Mouse (Mus musculus): ENCODE data around the gene Gm45713. TPM values are rescaled to one million over a fixed set of nuclear protein-coding genes. Genes with fewer than 3 reads are reported as not detected.
A peak's percentile ranks its signal among the peaks of the same experiment; 100 is the strongest.

The Gm45713 gene
- total RNA-seq, 1 experiment = 0.36 TPM

DNA sequence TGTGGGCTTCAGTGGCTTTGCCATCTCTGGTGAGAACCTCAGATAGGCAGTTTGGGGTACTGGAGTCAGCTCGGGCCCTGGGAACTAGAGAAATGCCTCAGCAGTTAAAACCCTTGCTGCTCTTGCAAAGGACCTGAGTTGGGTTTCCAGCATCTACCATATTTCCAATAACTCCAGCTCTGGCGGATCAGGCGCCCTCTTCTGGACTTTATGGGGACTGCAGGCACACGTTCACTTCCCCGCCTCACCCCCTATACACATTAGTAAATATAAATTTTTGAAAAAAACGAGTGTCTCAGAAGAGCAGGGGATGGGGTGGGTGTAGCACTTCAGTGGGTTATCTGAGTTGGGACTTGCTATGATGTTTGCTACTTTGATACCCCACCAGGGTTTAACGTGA, 36.9 kb upstream of the Gm45713 start:
- no peak overlapping the region for H3K9ac ChIP-seq (ENCODE audit: insufficient read depth, low read depth, low read length, poor library complexity, severe bottlenecking)
- TF ChIP-seq MAFK (IDR thresholded peaks at IDR 0.05; ENCODE audit: insufficient read depth, low read depth, low read length) (no peak), CHD2 (IDR thresholded peaks at IDR 0.05; ENCODE audit: low read depth, low read length) (no peak), HCFC1 (IDR thresholded peaks at IDR 0.05; ENCODE audit: borderline replicate concordance, insufficient read depth, low read length) (no peak), ZNF384 (IDR thresholded peaks at IDR 0.05; ENCODE audit: low read depth, low read length) (no peak)

DNA sequence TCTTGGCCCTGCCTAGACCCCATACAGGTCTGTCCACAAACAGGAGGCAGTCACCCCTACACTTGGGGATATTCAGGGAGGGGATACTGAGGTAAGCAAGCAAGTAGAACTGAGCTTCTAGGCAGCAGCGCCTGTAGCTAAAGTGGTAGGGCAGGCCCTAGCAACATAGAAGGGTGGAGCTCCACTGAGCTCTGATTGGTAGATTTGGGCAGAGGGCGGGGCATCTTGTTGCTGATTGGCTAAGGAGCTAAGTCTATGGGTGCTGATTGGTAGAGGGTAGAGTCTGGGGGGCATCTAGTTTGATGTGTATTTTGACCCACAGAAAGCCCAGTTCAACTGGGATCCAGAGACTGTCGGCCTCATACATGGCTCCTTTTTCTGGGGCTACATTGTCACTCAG, 33.5 kb upstream of the Gm45713 start:
- no peaks in the 10 kb centered on the region for H3K9me3 ChIP-seq (ENCODE audit: control insufficient read depth, insufficient read depth, low read depth, low read length)
- TF ChIP-seq HCFC1 (IDR thresholded peaks at IDR 0.05; ENCODE audit: borderline replicate concordance, insufficient read depth, low read length) = no peak
- no peak for TF ChIP-seq MAFK (IDR thresholded peaks at IDR 0.05; ENCODE audit: insufficient read depth, low read depth, low read length)
- TF ChIP-seq ZNF384 (IDR thresholded peaks at IDR 0.05; ENCODE audit: low read depth, low read length) = no peak
- TF ChIP-seq CHD2 (IDR thresholded peaks at IDR 0.05; ENCODE audit: low read depth, low read length) = no peak; the same call in 1 of the 2 replicates
- in situ Hi-C loops (cut with MboI; ENCODE audit: low sequenced_read_pairs in 2 of 2, unreplicated experiment in 2 of 2) = no loop called here
- no peaks in the 10 kb centered on the region for H3K36me3 ChIP-seq (ENCODE audit: control insufficient read depth, insufficient read depth, low read length, poor library complexity, severe bottlenecking)
- no peak overlapping the region for H3K4me3 ChIP-seq (ENCODE audit: insufficient read depth in 1 of 2, low read depth in 1 of 2, low read length in 2 of 2, poor library complexity in 1 of 2, severe bottlenecking in 1 of 2)
- peaks cover 2 to 31% of the 10 kb centered on the region in 2 experiments for H3K4me1 ChIP-seq (ENCODE audit: control insufficient read depth in 2 of 2, insufficient read depth in 2 of 2, low read length in 2 of 2, poor library complexity in 1 of 2)
- H3K9ac ChIP-seq (ENCODE audit: insufficient read depth, low read depth, low read length, poor library complexity, severe bottlenecking) = no peak overlapping the region
- no peak overlapping the region for H3K27ac ChIP-seq (ENCODE audit: insufficient read depth, low read depth, low read length, poor library complexity, severe bottlenecking)
- no peak for DNase-seq (ENCODE audit: low read depth, low spot score)

More for the DNA sequence above, 36.9 kb upstream of the Gm45713 start:
- Histone ChIP-seq H3K27ac (ENCODE audit: insufficient read depth, low read depth, low read length, poor library complexity, severe bottlenecking) (no peak overlapping the region), H3K4me1 (ENCODE audit: control insufficient read depth in 2 of 2, insufficient read depth in 2 of 2, low read length in 2 of 2, poor library complexity in 1 of 2) (peaks cover 2 to 30% of the 10 kb centered on the region in 2 experiments; a peak in 3 of 4 replicates), H3K4me3 (ENCODE audit: insufficient read depth in 1 of 2, low read depth in 1 of 2, low read length in 2 of 2, poor library complexity in 1 of 2, severe bottlenecking in 1 of 2) (0 out of 4 replicates have a peak overlapping the region, but pooled peaks of 1 of the 2 experiments have one; percentile 20), H3K36me3 (ENCODE audit: control insufficient read depth, insufficient read depth, low read length, poor library complexity, severe bottlenecking) (no peaks in the 10 kb centered on the region), H3K9me3 (ENCODE audit: control insufficient read depth, insufficient read depth, low read depth, low read length) (no peaks in the 10 kb centered on the region)
- no peak for DNase-seq (ENCODE audit: low read depth, low spot score)
- in situ Hi-C loops (cut with MboI; ENCODE audit: low sequenced_read_pairs in 2 of 2, unreplicated experiment in 2 of 2) = no loop called here

DNA sequence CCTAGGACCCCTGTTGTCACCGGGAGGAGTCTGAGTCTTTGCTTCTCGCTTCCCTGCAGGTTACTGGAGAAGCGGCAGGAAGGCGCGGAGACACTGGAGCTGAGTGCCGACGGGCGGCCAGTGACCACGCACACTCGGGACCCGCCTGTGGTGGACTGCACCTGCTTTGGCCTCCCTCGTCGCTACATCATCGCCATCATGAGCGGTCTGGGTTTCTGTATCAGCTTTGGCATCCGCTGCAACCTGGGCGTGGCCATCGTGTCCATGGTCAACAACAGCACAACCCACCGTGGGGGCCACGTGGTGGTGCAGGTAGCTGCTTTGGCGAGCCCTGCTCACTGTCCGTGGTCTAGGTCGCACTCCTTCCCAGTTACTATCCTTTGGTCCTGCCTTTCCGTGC, 32.6 kb upstream of the Gm45713 start:
- in situ Hi-C loops (cut with MboI; ENCODE audit: low sequenced_read_pairs in 2 of 2, unreplicated experiment in 2 of 2) = no loop called here
- no peak overlapping the region for H3K27ac ChIP-seq (ENCODE audit: insufficient read depth, low read depth, low read length, poor library complexity, severe bottlenecking)
- no peaks in the 10 kb centered on the region for H3K36me3 ChIP-seq (ENCODE audit: control insufficient read depth, insufficient read depth, low read length, poor library complexity, severe bottlenecking)
- no peak for DNase-seq (ENCODE audit: low read depth, low spot score)
- H3K9ac ChIP-seq (ENCODE audit: insufficient read depth, low read depth, low read length, poor library complexity, severe bottlenecking) = no peak overlapping the region
- H3K4me1 ChIP-seq (ENCODE audit: control insufficient read depth in 2 of 2, insufficient read depth in 2 of 2, low read length in 2 of 2, poor library complexity in 1 of 2) = peaks cover 2 to 33% of the 10 kb centered on the region in 2 experiments
- TF ChIP-seq MAFK (IDR thresholded peaks at IDR 0.05; ENCODE audit: insufficient read depth, low read depth, low read length) (no peak), ZNF384 (IDR thresholded peaks at IDR 0.05; ENCODE audit: low read depth, low read length) (no peak), CHD2 (IDR thresholded peaks at IDR 0.05; ENCODE audit: low read depth, low read length) (no peak), HCFC1 (IDR thresholded peaks at IDR 0.05; ENCODE audit: borderline replicate concordance, insufficient read depth, low read length) (no peak), ZC3H11A (IDR thresholded peaks at IDR 0.05; ENCODE audit: borderline replicate concordance, low read depth, low read length) (no peak)
- H3K9me3 ChIP-seq (ENCODE audit: control insufficient read depth, insufficient read depth, low read depth, low read length) = no peaks in the 10 kb centered on the region
- peak overlapping the region; percentile 6 to 26; a peak in 2 of 4 replicates for H3K4me3 ChIP-seq (ENCODE audit: insufficient read depth in 1 of 2, low read depth in 1 of 2, low read length in 2 of 2, poor library complexity in 1 of 2, severe bottlenecking in 1 of 2)

DNA sequence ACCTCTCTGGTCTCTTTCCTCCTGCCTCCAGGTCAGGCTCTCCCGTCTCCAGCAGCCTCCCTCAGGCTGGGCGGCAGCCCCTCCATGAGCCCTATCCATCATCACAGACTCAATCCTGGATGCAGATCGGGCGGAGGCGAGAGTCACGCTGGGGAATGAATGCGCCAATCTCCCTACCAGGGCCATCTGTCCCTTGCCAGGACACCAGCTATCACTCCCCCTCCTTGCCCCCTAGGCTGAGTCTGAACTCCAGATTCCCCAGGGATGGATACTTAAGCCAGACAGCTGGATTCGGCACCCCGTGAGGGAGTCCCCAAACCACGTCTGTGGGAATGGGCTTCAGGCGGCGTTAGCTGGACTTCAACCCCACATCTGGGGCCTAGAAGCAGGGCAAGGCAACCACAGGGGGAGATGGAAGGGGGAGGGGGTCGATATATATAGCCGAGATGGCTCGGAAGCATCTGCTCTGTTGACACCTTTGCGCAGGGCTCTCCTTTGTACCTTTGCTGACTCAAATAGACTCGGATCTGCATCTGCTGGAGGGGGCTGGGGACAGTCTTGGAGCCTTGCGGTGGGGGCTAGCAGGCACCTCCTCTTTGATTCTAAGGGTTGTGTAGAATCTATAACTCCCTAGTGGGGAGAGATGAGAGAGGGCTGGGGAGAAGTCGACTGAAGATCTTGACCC, 31.9 kb upstream of the Gm45713 start:
- no peak for TF ChIP-seq MAFK (IDR thresholded peaks at IDR 0.05; ENCODE audit: insufficient read depth, low read depth, low read length)
- Histone ChIP-seq H3K9ac (ENCODE audit: insufficient read depth, low read depth, low read length, poor library complexity, severe bottlenecking) (0 out of 2 replicates have a peak overlapping the region, but pooled peaks have one; percentile 5), H3K4me1 (ENCODE audit: control insufficient read depth in 2 of 2, insufficient read depth in 2 of 2, low read length in 2 of 2, poor library complexity in 1 of 2) (peaks cover 4 to 33% of the 10 kb centered on the region in 2 experiments), H3K9me3 (ENCODE audit: control insufficient read depth, insufficient read depth, low read depth, low read length) (no peaks in the 10 kb centered on the region), H3K27ac (ENCODE audit: insufficient read depth, low read depth, low read length, poor library complexity, severe bottlenecking) (no peak overlapping the region), H3K4me3 (ENCODE audit: insufficient read depth in 1 of 2, low read depth in 1 of 2, low read length in 2 of 2, poor library complexity in 1 of 2, severe bottlenecking in 1 of 2) (peak overlapping the region in 1 of 2 experiments; percentile 26; a peak in 2 of 4 replicates), H3K36me3 (ENCODE audit: control insufficient read depth, insufficient read depth, low read length, poor library complexity, severe bottlenecking) (no peaks in the 10 kb centered on the region)
- in situ Hi-C loops (cut with MboI; ENCODE audit: low sequenced_read_pairs in 2 of 2, unreplicated experiment in 2 of 2) = no loop called here
- no peak for DNase-seq (ENCODE audit: low read depth, low spot score)

Data from ES-E14 (cell line).